Mouse (Mus musculus): ENCODE measurements around the gene Trim16. TPM values are rescaled to one million over a fixed set of nuclear protein-coding genes. Genes with fewer than 3 reads are reported as not detected.

Trim16 gene
- polyA plus RNA-seq, 1 experiment: 11.8 TPM

- DNase-seq (ENCODE audit: low read depth, low spot score): no peak
- WGBS: 27% methylated on average over 6 of the region's 6 CpGs
These were observed 6.2 kb downstream of the Trim16 start for GRCm38 (mm10) chr11:62826106-62826733.

- peak; percentile 63 for DNase-seq (ENCODE audit: low read depth, low spot score)
- 41% methylated on average over 4 of the region's 4 CpGs for WGBS
These were observed 7.1 kb downstream of the Trim16 start for GRCm38 (mm10) chr11:62827135-62827534.

- no peak for DNase-seq (ENCODE audit: low read depth, low spot score)
- whole genome bisulfite sequencing: 81% methylated on average over 3 of the region's 3 CpGs
These were observed 7.9 kb downstream of the Trim16 start for GRCm38 (mm10) chr11:62827911-62828310.

DNA sequence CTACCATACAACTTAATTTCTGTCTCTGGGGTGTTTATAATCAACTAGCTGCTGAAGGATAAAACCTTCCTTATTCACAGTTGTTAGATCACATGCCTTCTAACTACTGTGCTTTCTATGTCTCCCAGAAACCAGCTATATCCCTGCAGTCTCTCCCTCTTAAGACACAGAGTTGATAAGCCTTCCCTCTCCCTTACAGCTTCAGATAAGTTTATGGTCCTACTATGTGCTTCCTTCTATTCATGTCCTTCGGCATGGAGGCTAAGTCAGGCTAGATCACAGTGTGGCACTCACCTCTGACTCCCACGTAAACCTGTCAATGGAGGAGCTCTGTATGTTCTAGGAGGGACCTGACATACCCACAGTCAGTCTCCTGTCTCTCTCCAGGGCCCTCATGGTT is 10.4 kb downstream of the Trim16 start:
- no peak for DNase-seq (ENCODE audit: low read depth, low spot score)
- 92% methylated on average over 2 of the region's 2 CpGs for WGBS

- no peak for DNase-seq (ENCODE audit: low read depth, low spot score)
These were observed 11.9 kb downstream of the Trim16 start for GRCm38 (mm10) chr11:62831906-62832305.

DNA sequence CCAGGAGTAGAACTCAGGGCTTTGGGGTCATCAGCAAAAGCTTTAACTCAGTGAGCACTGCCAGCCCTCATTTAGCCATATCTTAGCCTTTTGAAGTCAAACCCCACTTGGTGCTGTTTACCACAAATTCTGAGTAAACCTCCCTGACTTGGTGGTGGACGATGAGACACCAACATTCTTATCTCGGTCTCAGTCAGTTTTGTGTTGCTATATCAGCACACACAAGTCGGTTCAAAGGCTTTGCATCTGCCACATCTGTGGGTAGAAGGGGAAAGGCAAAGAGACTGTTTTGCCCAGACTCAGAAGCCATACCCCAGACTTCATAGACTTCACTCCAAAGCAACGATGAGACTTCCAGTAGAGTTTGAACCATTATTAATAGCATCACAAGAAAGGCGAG is 24.5 kb downstream of the Trim16 start:
- DNase-seq (ENCODE audit: low read depth, low spot score): no peak
- WGBS: 84% methylated on average over 5 of the region's 5 CpGs

DNA sequence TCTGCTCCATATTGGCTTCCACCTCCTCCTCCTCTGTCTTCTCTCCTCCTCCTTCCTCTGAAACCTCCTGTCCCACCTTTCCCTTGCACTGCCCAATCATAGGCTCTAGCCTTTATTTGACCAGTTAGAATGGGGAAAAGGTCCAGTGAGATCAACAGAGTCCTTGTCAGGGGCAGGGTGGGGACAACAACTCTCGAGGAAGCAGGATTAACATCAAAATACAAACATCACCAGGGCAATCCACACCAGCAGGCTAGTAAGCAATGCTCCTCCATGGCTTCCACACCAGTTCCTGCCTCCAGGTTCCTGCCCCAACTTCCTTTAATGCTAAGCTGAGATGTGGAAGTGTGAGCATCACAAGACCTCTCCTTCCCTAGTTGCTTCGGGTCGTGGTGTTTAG is 25.7 kb downstream of the Trim16 start:
- DNase-seq (ENCODE audit: low read depth, low spot score): no peak

DNA sequence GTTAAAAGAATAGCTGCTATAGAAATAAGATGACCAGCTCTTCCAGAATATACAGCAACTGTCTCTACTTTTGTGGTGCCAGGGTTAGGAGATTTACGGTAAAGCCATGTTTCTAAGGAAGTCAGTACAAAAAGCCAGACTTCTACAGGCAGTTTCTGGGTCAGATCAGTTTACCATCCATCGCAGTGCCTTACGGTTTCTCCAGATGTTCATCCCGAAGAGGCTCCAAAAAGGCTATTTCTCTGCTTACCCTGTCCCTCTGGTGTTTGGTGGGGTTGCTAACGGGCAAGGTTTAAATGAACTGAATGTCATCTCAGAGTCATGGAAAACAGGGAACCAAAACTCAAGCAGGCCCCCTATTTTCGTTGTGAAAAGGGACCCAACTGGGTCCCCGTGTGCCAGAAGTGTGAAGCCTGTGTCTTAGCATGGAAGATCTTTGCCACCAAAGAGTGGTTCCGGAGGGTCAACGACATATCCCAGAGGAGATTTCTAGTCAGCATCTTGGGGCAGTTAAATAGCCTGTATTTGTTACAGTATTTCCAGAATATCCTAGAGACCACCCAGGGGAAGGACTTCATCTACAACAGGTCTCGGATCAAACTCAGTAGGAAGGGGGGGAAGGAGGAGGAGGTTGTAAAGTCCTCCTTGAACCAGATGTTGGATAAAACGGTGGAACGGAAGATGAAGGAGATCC is 27.1 kb downstream of the Trim16 start, which contains the start of gene Fbxw10:
Gene Fbxw10 (plus strand): TSS at position 109 of the 694 bp plus-strand sequence.
- WGBS: 43% methylated on average over 12 of the region's 12 CpGs
- no peak for DNase-seq (ENCODE audit: low read depth, low spot score)

More for the DNA sequence above, 25.7 kb downstream of the Trim16 start:
- 53% methylated on average over 3 of the region's 3 CpGs for WGBS

- WGBS: 65% methylated on average over 4 of the region's 4 CpGs
- DNase-seq (ENCODE audit: low read depth, low spot score): no peak
These were observed 27.7 kb downstream of the Trim16 start for GRCm38 (mm10) chr11:62847655-62848191.

DNA sequence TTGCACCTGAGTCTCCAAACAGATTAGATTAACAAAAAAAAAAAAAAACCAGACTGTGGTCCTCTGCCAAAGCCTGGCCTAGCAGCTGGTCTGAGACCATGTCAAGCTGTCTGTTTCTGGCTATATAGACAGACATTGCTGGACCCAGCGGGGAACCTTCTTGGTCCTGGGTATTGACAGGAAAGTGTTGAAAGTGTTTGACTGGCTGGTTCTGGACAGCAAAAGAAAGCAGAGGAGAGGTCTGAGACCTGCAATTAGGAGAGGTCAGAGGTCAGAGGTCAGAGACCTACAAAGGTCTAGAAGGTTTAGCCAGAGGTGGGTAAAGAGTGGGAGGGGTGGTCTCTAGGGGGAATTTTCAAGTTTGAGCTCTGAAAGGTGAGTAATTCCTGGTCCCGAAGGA is 28.3 kb downstream of the Trim16 start:
- 83% methylated on average over 2 of the region's 2 CpGs for WGBS

DNA sequence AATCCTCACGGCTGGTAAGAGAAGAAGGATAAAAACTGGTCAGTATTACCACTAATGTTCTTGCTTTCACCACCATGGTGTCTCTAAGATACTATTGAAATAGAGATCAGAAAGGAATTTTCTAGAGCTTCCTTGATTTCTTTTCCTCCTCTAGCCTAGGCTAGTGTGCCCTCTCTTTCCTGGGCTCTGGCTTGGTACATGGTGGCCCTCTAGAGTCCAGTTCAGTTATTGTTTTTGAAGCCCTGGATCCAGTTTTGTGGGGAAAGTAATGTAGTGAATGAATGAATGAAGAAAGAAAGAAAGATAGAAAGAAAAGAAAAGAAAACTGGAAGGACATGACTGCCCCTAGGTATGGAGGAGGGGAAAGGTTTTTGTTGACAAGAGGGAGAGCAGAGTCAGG is 31.2 kb downstream of the Trim16 start:
- no peak for DNase-seq (ENCODE audit: low read depth, low spot score)
- WGBS: 82% methylated on average over 1 of the region's 1 CpGs

More for the DNA sequence above, 28.3 kb downstream of the Trim16 start:
- no peak for DNase-seq (ENCODE audit: low read depth, low spot score)

GRCm38 (mm10) chr11:62853334-62853733 is 33.3 kb downstream of the Trim16 start:
- DNase-seq (ENCODE audit: low read depth, low spot score): no peak
- WGBS: 86% methylated on average over 6 of the region's 6 CpGs

GRCm38 (mm10) chr11:62865562-62865961 is 45.5 kb downstream of the Trim16 start:
- DNase-seq (ENCODE audit: low read depth, low spot score): no peak
- WGBS: 78% methylated on average over 4 of the region's 4 CpGs

GRCm38 (mm10) chr11:62866685-62867084 is 46.7 kb downstream of the Trim16 start:
- WGBS: 67% methylated on average over 7 of the region's 7 CpGs
- no peak for DNase-seq (ENCODE audit: low read depth, low spot score)

DNA sequence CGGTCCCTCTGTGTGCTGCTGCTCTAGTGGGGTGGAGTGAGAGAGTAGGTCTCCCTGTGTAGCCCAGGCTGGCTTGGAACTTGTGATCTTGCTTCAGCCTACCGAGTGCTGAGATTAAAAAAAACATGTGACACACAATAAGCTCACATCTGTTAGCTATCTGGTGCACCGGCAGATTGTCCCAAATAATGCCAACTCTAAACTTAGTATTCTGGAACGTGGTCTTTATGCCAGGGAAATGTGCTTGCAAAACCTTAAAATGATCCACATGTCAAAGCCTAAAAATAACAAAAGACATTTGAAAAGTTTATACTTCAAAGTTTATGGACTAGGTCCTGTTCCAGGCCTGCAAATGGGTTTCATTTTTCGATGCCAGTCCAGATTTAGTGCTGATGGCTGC is 49.2 kb downstream of the Trim16 start:
- 73% methylated on average over 5 of the region's 5 CpGs for WGBS
- DNase-seq (ENCODE audit: low read depth, low spot score): no peak

DNA sequence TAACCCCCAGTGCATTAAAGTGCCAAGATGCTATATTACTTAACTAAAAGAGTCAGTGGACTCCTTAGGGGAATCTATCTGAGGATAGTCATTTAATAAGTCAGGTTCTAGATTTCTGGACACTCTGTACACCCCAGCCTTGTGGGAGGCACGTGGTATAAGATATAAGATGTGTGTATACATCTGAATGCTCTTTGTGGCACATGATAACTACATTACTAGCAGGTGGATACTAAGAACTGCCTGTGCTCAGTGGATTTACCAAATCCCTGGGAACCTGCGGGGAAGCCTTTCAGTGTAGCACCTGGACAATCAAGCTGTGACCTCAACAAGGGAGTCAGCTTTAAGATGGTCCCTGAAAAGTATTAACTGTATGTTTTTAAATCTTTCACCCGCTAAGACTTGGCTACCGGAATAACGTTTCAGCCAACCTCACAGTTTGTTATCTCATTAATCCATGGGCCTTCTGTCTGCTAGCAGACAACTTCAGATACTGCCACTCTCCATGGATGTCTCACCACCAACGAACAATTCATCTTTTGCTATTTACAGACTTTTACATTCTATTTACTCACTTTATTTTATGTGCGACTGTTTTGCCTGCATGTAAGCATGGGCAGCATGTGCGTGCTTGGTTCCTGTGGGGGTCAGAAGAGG is 49.8 kb downstream of the Trim16 start:
- 74% methylated on average over 8 of the region's 8 CpGs for WGBS
- no peak for DNase-seq (ENCODE audit: low read depth, low spot score)

DNA sequence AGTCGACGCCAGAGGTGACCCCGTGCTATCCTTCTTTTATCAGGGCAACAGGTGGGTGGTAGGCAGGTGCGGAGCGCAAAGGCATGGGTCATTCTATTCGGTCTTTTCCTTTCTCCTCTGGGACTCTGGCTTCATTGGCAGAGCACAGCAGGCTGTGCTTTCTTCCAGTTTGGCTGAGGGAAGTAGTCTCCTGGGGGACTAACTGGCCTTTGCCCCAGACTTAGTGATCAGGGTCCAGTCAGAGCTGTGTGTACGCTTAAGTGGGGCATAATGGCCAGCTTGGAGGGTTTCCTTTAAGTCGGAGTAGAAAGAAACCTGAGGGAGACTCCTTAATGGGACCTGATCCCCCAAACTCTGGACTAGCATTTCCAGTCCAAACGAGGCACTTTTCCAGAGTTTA is 53.4 kb downstream of the Trim16 start:
- no peak for DNase-seq (ENCODE audit: low read depth, low spot score)
- WGBS: 61% methylated on average over 9 of the region's 9 CpGs

DNA sequence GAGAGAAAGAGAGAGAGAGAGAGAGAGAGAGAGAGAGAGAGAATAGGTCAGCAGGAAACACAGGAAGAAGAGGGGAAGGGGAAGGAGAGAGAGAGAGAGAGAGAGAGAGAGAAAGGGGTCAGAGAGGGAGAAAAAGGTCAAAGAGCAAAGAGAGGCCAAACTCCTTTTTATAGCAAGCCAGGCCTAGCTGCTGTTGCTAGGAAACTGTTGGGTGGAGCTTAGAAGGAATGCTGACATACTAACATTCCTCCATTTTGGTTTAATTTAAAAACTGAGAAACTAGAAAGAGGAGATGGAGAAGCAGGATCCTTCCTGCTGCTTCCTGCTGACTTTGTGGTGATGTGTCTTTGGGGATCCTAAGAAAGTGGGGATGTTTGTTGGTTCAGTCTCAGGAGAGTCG is 55.7 kb downstream of the Trim16 start:
- no peak for DNase-seq (ENCODE audit: low read depth, low spot score)
- 81% methylated on average over 1 of the region's 1 CpGs for WGBS

- DNase-seq (ENCODE audit: low read depth, low spot score): no peak
- WGBS: 76% methylated on average over 4 of the region's 4 CpGs
These were observed 56.4 kb downstream of the Trim16 start for GRCm38 (mm10) chr11:62876445-62876844.

- DNase-seq (ENCODE audit: low read depth, low spot score): no peak
- WGBS: 72% methylated on average over 1 of the region's 1 CpGs
These were observed 57.4 kb downstream of the Trim16 start for GRCm38 (mm10) chr11:62877391-62877790.

DNA sequence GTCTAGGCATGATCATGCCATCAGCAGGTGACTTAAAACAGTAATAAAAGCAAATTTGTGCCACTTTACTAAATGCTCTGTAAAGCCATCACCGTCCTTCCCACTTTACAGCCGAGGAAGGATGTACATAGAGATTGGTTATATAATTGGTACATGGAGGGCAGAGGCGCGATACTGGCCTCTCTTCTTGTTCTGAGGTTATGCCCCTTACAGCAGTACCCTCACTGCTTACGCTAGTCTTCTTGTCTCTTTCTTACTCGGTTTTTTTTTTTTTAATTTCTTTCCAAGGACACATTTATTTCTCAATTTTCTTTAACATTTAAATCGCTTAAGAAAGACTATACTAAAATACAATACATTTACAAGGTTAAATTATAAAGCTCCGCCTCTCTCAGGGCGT is 58.7 kb downstream of the Trim16 start:
- DNase-seq (ENCODE audit: low read depth, low spot score): no peak
- WGBS: 7% methylated on average over 9 of the region's 9 CpGs
